Mouse (Mus musculus): Measurements from ENCODE around the gene Sox13. TPM values are rescaled to one million over a fixed set of nuclear protein-coding genes. Genes with fewer than 3 reads are reported as not detected.

Gene Sox13
- polyA plus RNA-seq, 1 experiment from 2014 or later, result 12.3 TPM

DNA sequence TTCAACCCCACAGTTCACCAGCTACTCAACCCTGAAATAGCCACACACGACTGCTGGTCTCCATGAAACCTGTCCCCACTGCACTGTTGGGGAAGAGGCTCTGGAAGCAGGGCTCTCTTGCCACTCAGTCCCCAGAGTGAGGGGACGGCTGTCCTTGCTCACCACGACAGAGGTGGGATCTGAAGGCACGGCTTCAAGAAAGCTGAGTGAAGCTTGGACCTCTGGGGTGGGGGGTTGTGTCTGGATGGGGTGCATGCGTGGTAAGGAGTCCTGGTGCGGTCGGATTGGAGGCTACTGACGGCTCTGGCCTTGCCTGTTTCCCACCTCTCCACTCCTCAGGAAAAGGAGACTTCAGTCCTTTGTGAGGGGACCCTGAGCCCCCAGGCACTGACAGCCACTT, 43.7 kb upstream of the Sox13 start:
- Histone ChIP-seq H3K9me3 (ENCODE audit: control insufficient read depth) (no peaks in the 10 kb centered on the region), H3K4me2 (replicated peaks; ENCODE audit: low read depth) (no peak overlapping the region), H3K4me1 (replicated peaks; ENCODE audit: control insufficient read depth, insufficient read depth, low read length) (no peaks in the 10 kb centered on the region; the same call in 1 of the 2 replicates), H3K36me3 (ENCODE audit: control insufficient read depth, insufficient read depth) (no peaks in the 10 kb centered on the region), H3K4me3 (ENCODE audit: low read depth, low read length) (no peak overlapping the region), H3K27ac (ENCODE audit: low read depth, low read length) (no peak overlapping the region), H3K27me3 (replicated peaks; ENCODE audit: control insufficient read depth, insufficient read depth, low read length) (no peaks in the 10 kb centered on the region), H3K9ac (ENCODE audit: low read depth, low read length) (no peak overlapping the region)
- no peak for TF ChIP-seq CTCF (IDR thresholded peaks at IDR 0.05; ENCODE audit: low read depth)
- 82% methylated on average over 8 of the region's 8 CpGs for WGBS
- ATAC-seq, result no peak

DNA sequence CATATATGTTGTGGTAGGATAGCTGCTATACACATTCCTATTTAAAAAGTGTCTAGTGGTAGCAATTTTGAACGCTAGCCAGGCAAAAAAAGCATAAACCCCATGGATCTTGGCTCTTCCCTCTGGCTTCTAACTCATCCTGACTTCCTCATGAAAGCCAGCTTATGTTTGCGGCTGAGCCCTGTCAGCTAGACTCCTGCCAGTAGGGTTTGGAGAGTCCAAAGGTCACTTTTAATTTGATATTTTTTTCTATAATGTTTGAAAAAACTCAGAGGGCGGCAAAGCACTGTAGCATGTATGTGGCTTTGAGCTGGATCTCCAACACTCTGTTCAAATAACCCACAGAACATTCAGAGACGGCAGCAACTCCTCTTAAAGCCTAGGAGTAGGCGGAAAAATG, 39.0 kb upstream of the Sox13 start:
- H3K4me1 ChIP-seq (replicated peaks; ENCODE audit: control insufficient read depth, insufficient read depth, low read length), result no peaks in the 10 kb centered on the region
- TF ChIP-seq CTCF (IDR thresholded peaks at IDR 0.05; ENCODE audit: low read depth), result peak; percentile 6; the same call in 1 of the 2 replicates
- H3K36me3 ChIP-seq (ENCODE audit: control insufficient read depth, insufficient read depth), result no peaks in the 10 kb centered on the region
- no peak overlapping the region for H3K4me2 ChIP-seq (replicated peaks; ENCODE audit: low read depth)
- 41% methylated on average over 5 of the region's 5 CpGs for WGBS
- no peaks in the 10 kb centered on the region for H3K27me3 ChIP-seq (replicated peaks; ENCODE audit: control insufficient read depth, insufficient read depth, low read length)
- no peak overlapping the region for H3K4me3 ChIP-seq (ENCODE audit: low read depth, low read length)
- H3K9ac ChIP-seq (ENCODE audit: low read depth, low read length), result no peak overlapping the region
- no peaks in the 10 kb centered on the region for H3K9me3 ChIP-seq (ENCODE audit: control insufficient read depth)
- peak; percentile 64 for ATAC-seq
- H3K27ac ChIP-seq (ENCODE audit: low read depth, low read length), result 0 out of 2 replicates have a peak overlapping the region, but pooled peaks have one; percentile 43

DNA sequence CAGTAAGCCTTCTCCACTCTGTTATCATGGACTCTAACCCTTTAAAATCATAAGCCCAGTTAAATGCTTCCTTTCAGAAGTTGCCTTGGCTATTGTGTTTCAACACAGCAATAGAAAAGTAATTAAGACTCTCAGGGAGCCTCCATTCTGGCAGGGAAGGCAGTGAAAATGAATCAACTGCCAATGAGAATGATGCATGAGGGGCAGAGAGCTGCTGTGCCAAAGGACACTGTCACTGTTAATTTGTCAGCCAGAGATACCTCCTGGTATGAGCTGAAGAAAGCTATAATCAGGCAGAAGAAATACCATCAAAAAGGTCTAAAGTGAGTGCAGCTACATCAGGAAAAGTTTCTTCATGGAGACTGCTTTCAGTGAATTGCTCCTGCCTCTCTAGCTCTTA, 36.8 kb upstream of the Sox13 start:
- H3K4me2 ChIP-seq (replicated peaks; ENCODE audit: low read depth), result no peak overlapping the region
- ATAC-seq, result no peak
- H3K9ac ChIP-seq (ENCODE audit: low read depth, low read length), result no peak overlapping the region
- H3K4me3 ChIP-seq (ENCODE audit: low read depth, low read length), result no peak overlapping the region
- H3K27me3 ChIP-seq (replicated peaks; ENCODE audit: control insufficient read depth, insufficient read depth, low read length), result no peaks in the 10 kb centered on the region
- TF ChIP-seq CTCF (IDR thresholded peaks at IDR 0.05; ENCODE audit: low read depth), result no peak
- H3K4me1 ChIP-seq (replicated peaks; ENCODE audit: control insufficient read depth, insufficient read depth, low read length), result no peaks in the 10 kb centered on the region
- H3K36me3 ChIP-seq (ENCODE audit: control insufficient read depth, insufficient read depth), result no peaks in the 10 kb centered on the region
- no peaks in the 10 kb centered on the region for H3K9me3 ChIP-seq (ENCODE audit: control insufficient read depth)
- H3K27ac ChIP-seq (ENCODE audit: low read depth, low read length), result no peak overlapping the region

DNA sequence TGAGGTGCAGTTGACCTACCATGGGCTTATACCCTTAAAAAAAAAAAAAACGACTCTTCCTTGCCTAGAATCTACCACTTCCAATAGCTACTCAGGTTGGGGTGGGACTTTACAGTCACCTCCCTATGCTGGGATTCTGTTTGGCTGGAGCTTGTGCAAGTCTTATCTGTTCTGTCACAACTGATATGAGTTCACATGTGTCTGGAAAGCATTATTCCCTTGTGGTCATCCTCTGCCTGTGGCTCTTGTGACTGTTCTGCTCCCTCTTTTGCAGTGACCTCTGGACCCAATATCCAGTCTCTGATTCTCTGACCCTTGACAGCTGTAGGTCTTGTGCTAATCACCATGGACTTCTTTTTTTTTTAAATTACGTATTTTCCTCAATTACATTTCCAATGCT, 31.9 kb upstream of the Sox13 start:
- TF ChIP-seq CTCF (IDR thresholded peaks at IDR 0.05; ENCODE audit: low read depth), result peak; percentile 15; the same call in 1 of the 2 replicates
- no peaks in the 10 kb centered on the region for H3K36me3 ChIP-seq (ENCODE audit: control insufficient read depth, insufficient read depth)
- ATAC-seq, result peak; percentile 58
- no peak overlapping the region for H3K9ac ChIP-seq (ENCODE audit: low read depth, low read length)
- H3K4me1 ChIP-seq (replicated peaks; ENCODE audit: control insufficient read depth, insufficient read depth, low read length), result peaks cover 15% of the 10 kb centered on the region
- H3K27ac ChIP-seq (ENCODE audit: low read depth, low read length), result peak overlapping the region; percentile 46; the same call in 1 of the 2 replicates
- H3K9me3 ChIP-seq (ENCODE audit: control insufficient read depth), result no peaks in the 10 kb centered on the region
- H3K4me2 ChIP-seq (replicated peaks; ENCODE audit: low read depth), result no peak overlapping the region
- no peak overlapping the region for H3K4me3 ChIP-seq (ENCODE audit: low read depth, low read length)
- WGBS, result 46% methylated on average over 2 of the region's 2 CpGs
- H3K27me3 ChIP-seq (replicated peaks; ENCODE audit: control insufficient read depth, insufficient read depth, low read length), result no peaks in the 10 kb centered on the region

DNA sequence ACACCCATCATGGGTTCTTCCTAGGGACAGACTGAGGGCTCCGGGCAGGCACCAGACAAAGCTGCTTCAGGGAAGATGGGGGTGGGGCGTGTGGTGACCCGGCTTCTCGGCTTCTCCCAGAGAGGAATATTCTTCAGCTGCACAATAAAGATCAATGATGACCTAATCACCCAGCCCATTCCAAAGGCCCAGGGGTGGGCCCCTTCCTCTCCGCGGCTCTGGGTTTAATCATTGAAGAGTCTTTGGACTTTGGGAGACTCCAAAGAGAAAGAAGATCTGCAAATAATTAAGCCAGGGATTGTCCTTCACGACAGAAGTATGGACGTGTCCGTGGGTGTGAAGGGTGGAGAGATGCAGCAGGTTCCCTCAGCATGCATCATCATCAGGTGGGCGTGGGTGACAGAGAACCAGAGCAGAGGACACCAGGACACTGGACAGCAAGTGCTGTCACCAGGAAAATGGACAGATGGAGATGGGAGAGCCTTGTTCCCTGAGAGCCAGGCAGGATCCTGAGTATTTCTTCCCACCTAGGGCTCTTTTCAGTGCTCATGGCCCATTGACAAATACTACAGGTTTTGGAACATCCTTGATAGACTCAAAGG, 28.5 kb upstream of the Sox13 start:
- no peaks in the 10 kb centered on the region for H3K27me3 ChIP-seq (replicated peaks; ENCODE audit: control insufficient read depth, insufficient read depth, low read length)
- TF ChIP-seq CTCF (IDR thresholded peaks at IDR 0.05; ENCODE audit: low read depth), result no peak
- H3K4me1 ChIP-seq (replicated peaks; ENCODE audit: control insufficient read depth, insufficient read depth, low read length), result peaks cover 21% of the 10 kb centered on the region
- H3K36me3 ChIP-seq (ENCODE audit: control insufficient read depth, insufficient read depth), result no peaks in the 10 kb centered on the region
- no peak overlapping the region for H3K4me3 ChIP-seq (ENCODE audit: low read depth, low read length)
- peak overlapping the region; percentile 90 for H3K27ac ChIP-seq (ENCODE audit: low read depth, low read length)
- peak; percentile 93 for ATAC-seq
- no peak overlapping the region for H3K9ac ChIP-seq (ENCODE audit: low read depth, low read length)
- 23% methylated on average over 10 of the region's 10 CpGs for WGBS
- no peaks in the 10 kb centered on the region for H3K9me3 ChIP-seq (ENCODE audit: control insufficient read depth)
- peak overlapping the region; percentile 40; the same call in 1 of the 2 replicates for H3K4me2 ChIP-seq (replicated peaks; ENCODE audit: low read depth)

DNA sequence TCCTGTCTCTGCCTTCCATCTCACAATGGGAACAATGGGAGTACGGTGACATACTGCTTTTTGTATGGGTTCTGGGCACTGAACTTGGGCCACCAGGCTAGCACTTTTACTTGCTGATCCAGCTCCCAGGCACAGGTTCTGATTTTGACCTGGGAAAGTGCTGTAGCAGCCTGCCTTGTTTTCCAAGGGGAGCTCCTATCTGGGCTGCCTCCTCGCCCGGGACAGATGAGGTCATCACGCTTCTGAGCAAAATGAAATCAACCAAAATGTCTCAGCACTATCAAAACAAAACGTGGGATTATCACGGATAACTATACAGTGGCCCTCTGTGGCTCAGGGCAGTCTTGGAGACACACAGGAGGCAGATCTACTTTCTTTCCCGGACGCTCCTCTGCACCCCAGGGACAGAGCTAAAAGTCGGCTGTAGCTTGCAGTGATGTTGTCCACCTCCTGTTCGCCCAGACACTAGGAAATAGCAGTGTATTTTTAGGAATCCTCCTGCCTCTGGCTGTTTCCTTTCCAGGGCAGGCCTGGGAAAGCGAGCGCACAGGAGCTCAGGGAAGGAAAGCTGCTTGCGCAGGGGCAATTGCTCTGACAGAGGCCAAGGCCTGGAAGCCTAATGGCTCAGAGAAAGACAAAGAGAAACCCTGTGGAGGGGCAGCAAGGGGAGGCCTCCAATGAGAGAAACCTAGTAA, 27.8 kb upstream of the Sox13 start:
- ATAC-seq, result peak; percentile 35; the same call in 1 of the 2 replicates
- WGBS, result 28% methylated on average over 13 of the region's 13 CpGs

More for the DNA sequence above, 27.8 kb upstream of the Sox13 start:
- H3K4me3 ChIP-seq (ENCODE audit: low read depth, low read length), result no peak overlapping the region
- H3K27ac ChIP-seq (ENCODE audit: low read depth, low read length), result peak overlapping the region; percentile 90
- no peaks in the 10 kb centered on the region for H3K27me3 ChIP-seq (replicated peaks; ENCODE audit: control insufficient read depth, insufficient read depth, low read length)
- H3K9ac ChIP-seq (ENCODE audit: low read depth, low read length), result no peak overlapping the region; the same call in 1 of the 2 replicates
- H3K4me2 ChIP-seq (replicated peaks; ENCODE audit: low read depth), result peak overlapping the region; percentile 40; the same call in 1 of the 2 replicates
- no peaks in the 10 kb centered on the region for H3K36me3 ChIP-seq (ENCODE audit: control insufficient read depth, insufficient read depth)
- H3K9me3 ChIP-seq (ENCODE audit: control insufficient read depth), result no peaks in the 10 kb centered on the region
- peaks cover 21% of the 10 kb centered on the region for H3K4me1 ChIP-seq (replicated peaks; ENCODE audit: control insufficient read depth, insufficient read depth, low read length)
- TF ChIP-seq CTCF (IDR thresholded peaks at IDR 0.05; ENCODE audit: low read depth), result no peak

Measured in intestine, postnatal 0 days (tissue).